Comparison of ENCODE assay signal across 28 mouse cellular contexts in genomic region chr6:6947650-6948049, GRCm38 (mm10).
"Had no signal": no experiment of that assay in that cellular context is flagged by ENCODE, and none has a peak within 500 bp of the region (broad histone marks: within the 10 kb centered on the region; RNA-seq: fewer than 3 reads in every experiment).

No protein-coding gene starts in this region.

- H3K4me1 ChIP-seq: limb, embryonic 10.5 days; limb, embryonic 12.5 days; limb, embryonic 13.5 days; limb, embryonic 15.5 days; liver, embryonic 12.5 days; liver, embryonic 13.5 days; liver, embryonic 15.5 days; lung, embryonic 15.5 days; midbrain, embryonic 10.5 days; midbrain, embryonic 12.5 days; midbrain, embryonic 13.5 days; midbrain, embryonic 15.5 days had no signal

- H3K27ac ChIP-seq: left cerebral cortex, adult 2 months; limb, embryonic 10.5 days; limb, embryonic 12.5 days; limb, embryonic 13.5 days; limb, embryonic 15.5 days; liver, embryonic 12.5 days; liver, embryonic 13.5 days; liver, embryonic 14.5 days; liver, embryonic 15.5 days; lung, embryonic 15.5 days; macrophage; midbrain, embryonic 10.5 days; midbrain, embryonic 12.5 days; midbrain, embryonic 13.5 days; midbrain, embryonic 15.5 days had no signal

- H3K9me3 ChIP-seq: limb, embryonic 10.5 days; limb, embryonic 12.5 days; limb, embryonic 15.5 days; liver, embryonic 12.5 days; liver, embryonic 13.5 days; liver, embryonic 15.5 days; lung, embryonic 15.5 days; midbrain, embryonic 10.5 days; midbrain, embryonic 12.5 days; midbrain, embryonic 13.5 days; midbrain, embryonic 15.5 days had no signal

- H3K4me3 ChIP-seq: left cerebral cortex, adult 2 months; limb, embryonic 10.5 days; limb, embryonic 12.5 days; limb, embryonic 13.5 days; limb, embryonic 15.5 days; liver, embryonic 12.5 days; liver, embryonic 13.5 days; liver, embryonic 15.5 days; lung, embryonic 15.5 days; megakaryocyte, embryonic 14.5 days; midbrain, embryonic 10.5 days; midbrain, embryonic 12.5 days; midbrain, embryonic 13.5 days; midbrain, embryonic 15.5 days; myocyte had no signal

- H3K9ac ChIP-seq: limb, embryonic 12.5 days; limb, embryonic 13.5 days; limb, embryonic 15.5 days; liver, embryonic 12.5 days; liver, embryonic 13.5 days; liver, embryonic 14.5 days; liver, embryonic 15.5 days; liver, postnatal 0 days; lung, embryonic 14.5 days; lung, embryonic 15.5 days; midbrain, embryonic 12.5 days; midbrain, embryonic 13.5 days; midbrain, embryonic 15.5 days had no signal

- H3K36me3 ChIP-seq: limb, embryonic 10.5 days; limb, embryonic 12.5 days; limb, embryonic 13.5 days; limb, embryonic 15.5 days; liver, embryonic 12.5 days; liver, embryonic 13.5 days; liver, embryonic 15.5 days; lung, embryonic 15.5 days; midbrain, embryonic 10.5 days; midbrain, embryonic 12.5 days; midbrain, embryonic 13.5 days; midbrain, embryonic 15.5 days had no signal

- H3K27me3 ChIP-seq: limb, embryonic 12.5 days; limb, embryonic 13.5 days; limb, embryonic 15.5 days; liver, embryonic 12.5 days; liver, embryonic 15.5 days; lung, embryonic 15.5 days; midbrain, embryonic 15.5 days had no signal

- DNase-seq: left cerebral cortex, postnatal 4 days; liver; liver, embryonic 13.5 days; liver, postnatal 0 days; lung, adult 18-20 months; lung, adult 2 months; lung, embryonic 14.5 days; lung, postnatal 10 days; lung, postnatal 14 days; lung, postnatal 36 days; lung, postnatal 4 days; midbrain, embryonic 14.5 days had no signal
